Mouse (Mus musculus): ENCODE measurements around the gene Jph2. TPM values are rescaled to one million over a fixed set of nuclear protein-coding genes. Genes with fewer than 3 reads are reported as not detected.

Jph2 gene
- total RNA-seq, 2 experiments from 2014 or later = 427 to 468 TPM

DNA sequence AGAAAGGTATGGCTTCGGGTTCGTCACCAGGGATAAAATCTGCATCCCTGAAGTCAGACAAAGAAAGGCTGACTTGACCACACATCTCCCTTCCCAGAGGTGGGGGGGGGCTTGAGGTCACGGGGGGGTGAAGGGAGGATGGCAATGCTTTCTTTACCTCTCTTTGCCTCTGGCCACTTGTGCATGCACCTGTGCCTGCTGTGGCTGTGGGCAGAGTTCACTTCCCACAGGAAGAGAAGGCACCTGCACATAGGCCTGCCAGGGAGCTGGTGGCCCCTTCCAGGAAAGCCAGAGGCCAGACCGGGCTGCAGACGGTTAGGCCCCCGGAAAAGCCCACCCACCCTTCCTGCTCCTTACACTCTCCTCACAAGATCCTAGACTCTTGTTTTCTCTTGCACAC, 66.4 kb downstream of the Jph2 start:
- intact Hi-C loops (cut with DNase I) = loop anchor here (5.0 kb wide), 2 partner anchors 124 to 404 kb away; no protein-coding TSS in a partner anchor
- DNase-seq = no peak

DNA sequence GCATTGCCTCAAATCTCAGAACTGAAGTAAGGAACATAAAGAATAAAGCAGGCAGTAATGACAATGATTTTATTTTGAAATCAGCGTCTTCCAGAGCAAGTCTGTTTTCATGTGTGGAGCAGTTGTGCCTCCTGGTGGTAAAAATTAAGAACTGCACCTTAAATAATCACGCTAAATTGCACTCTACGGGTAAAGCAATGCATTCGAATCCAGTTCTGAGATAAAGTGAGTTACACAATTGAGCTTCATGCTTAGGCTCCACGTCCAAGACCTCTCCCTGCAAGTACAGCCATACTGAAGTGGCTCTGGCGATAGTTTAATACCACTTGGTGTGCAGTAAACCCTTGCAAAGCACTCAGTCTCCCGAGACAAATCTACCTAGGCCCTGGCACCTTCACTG, 67.1 kb downstream of the Jph2 start:
- DNase-seq = no peak
- intact Hi-C loops (cut with DNase I) = loop anchor here (5.0 kb wide), 2 partner anchors 123 to 403 kb away; no protein-coding TSS in a partner anchor

DNA sequence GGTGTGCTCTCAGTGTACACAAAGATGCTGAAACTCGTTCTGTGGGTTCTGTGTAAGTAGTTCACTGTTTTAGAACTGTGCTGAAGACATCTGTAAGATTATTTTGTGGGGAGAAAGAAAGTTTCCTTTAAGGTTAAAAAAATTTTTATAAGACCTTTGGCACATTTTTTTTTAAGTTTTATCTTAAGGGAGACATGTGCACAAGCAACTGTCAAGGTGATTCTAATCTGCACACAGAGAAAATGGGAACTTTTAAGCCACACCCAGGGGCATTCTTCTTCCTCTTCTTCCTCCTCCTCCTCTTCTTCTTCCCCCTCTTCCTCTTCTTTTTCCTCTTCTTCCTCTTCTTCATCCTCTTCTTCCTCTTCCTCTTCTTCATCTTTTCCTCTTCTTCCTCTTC, 74.6 kb downstream of the Jph2 start:
- no peak for DNase-seq
- intact Hi-C loops (cut with DNase I) = no loop called here

DNA sequence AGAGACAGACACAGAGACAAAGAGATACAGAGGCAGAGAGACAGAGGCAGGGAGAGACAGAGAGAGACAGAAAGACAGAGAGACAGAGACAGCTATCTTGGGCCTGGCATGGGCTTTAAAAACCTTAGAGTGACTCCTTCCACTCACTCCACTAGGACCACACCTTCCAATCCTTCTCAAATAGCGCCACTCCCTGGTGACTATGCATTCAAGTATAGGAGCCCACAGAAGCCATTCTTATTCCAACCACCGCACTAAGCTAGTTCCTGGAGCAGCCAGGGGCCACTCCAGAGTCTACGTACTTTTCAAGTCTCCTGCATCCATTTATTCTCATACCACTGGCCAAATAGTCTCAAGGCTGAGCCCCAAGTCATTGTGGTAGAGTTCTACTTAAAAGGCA, 79.0 kb downstream of the Jph2 start:
- DNase-seq = no peak
- intact Hi-C loops (cut with DNase I) = no loop called here

DNA sequence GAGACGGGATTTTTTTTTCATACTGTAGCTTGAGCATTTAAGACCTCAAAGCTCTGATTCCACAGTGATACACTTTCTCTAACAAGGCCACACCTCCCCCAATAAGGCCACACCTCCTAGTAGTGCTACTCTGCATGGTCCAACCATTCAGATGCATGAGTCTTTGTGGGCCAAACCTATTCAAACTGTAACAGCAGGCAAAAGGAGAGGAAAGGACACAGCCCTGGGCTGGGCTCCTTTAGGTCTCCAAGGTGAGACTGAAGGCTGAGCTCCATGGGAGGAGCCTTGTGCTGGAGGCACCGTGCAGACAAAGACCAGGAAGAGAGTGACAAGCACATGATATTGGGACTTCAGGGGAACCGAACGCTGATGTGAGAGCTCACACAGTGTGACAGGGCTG, 80.5 kb downstream of the Jph2 start:
- no peak for DNase-seq
- intact Hi-C loops (cut with DNase I) = no loop called here

DNA sequence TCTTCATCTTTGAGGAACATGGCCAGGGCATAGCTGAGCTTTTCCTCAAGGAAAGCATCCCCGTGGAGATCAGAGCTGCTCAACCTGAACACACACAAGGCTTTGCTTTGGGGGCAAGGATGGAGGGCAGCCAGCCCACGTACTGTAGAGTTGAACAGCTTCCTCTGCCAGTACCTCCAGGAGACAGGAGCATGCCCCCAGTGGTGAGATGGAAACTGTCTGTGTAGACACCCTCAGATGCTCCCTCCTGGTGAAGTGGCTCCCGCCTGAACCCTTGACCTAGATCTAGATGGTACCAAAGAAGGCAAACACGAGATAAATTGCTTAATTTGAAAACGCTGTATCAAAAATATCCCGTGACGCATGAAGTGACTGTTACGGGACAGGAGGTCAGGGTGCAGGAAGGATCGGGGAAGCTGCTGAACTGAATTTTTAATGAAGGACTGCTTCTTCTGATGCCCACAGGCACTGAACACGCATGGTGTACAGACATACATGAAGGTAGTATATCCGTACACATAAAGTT, 87.6 kb downstream of the Jph2 start:
- no peak for DNase-seq
- intact Hi-C loops (cut with DNase I) = no loop called here

DNA sequence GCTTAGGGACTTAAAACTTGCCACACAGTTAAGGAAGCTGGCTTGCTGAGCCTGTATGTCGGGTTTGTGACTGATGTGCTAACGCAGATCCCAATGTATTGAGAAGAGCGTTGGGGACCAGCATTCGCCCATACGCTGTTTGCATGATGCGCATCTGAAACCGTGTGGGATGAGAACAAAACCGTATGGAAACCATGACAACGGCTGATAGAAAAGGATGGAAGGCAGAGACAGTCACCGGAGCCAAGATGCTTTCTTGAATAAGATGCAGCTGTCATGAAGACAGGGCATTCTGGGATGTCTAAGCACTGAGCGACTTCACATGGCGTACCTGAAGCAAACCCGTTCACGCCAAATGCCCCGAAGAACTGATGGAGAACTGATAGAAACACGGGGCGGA, 88.4 kb downstream of the Jph2 start:
- no peak for DNase-seq
- intact Hi-C loops (cut with DNase I) = no loop called here

DNA sequence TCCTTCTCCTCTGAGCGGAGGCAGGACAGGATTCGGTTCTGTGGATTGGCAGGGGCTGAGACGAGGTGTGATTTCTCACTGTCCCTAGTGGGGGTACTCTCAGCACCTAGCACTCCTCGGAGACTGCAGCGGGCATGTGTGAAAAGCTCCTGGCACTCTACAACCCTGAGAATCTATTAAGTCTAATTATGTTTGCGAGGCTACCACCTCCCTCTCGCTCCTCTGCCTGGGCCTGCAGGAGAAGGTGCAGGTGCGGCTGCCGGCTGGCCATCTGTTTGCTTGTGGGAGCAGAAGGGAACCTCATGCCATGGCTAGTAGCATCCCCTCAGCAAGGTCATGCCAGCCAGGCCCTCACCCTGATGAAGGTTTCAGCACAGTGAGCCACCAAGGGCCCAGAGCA, 94.8 kb downstream of the Jph2 start:
- intact Hi-C loops (cut with DNase I) = no loop called here

DNA sequence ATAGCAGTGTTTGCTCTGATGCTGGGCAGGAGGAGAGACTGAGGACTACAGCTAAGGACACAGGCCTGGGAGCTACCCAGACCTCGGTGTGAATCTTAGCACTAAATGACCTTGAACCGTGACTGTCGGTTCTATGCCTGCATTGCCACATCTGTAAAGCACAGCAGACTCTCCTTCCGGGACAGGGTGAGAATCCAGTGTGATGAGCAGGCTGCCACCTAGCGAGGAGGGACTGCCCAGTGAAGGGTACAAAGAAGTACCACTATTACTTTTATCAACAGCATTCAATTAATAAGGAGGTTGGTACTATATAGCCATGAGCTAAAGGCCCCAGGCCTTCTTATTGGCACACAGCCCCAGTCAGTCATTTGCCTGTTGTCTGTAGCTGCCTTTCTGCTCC, 96.2 kb downstream of the Jph2 start:
- intact Hi-C loops (cut with DNase I) = no loop called here
- DNase-seq = no peak

More for the DNA sequence above, 94.8 kb downstream of the Jph2 start:
- no peak for DNase-seq

DNA sequence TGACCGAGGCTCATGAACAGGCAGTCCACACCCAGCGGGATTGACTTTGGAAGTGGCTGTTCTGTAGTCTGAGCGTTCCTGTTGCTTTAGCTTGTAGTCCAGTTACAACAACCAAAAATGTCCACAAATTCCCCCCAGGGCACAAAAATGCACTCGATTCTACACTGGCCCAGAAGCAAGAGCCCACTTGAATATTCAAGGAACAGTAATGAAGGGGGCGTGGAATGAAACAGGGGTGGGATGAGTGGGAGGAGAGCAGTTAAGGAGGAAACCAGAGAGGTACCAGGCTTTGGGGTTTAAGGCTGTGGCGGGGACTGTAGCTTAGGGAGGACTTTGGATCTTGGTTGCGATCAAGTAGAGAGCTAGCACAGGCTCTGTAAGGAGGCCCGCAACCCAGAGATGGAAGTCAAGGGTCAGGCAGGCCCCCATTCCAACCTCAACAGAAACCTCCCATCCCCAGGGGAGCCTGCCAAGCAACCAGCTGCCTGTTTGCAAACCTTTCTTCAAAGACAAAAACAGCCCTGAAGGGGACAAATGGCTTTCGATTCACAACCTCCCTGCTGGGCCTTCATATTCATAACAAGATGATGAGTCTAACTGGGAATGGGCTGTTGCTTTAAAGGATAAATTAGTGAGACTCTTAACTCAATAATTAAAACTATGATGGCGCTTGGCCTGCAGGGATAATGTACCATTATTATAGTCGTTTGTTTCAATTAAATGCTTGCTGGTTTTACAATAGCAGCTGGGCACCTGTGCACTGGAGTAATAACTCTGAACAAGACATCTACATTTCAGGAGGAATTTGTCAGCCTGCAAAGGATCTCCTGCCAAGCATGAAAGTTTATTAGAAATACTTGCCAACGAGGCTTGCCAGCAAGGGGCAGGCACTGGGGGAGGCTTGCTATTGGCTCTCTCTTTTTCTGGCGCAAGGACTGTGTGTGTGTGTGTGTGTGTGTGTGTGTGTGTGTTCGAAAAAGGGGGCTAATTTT, 97.4 kb downstream of the Jph2 start:
- no peak for DNase-seq
- intact Hi-C loops (cut with DNase I) = no loop called here

DNA sequence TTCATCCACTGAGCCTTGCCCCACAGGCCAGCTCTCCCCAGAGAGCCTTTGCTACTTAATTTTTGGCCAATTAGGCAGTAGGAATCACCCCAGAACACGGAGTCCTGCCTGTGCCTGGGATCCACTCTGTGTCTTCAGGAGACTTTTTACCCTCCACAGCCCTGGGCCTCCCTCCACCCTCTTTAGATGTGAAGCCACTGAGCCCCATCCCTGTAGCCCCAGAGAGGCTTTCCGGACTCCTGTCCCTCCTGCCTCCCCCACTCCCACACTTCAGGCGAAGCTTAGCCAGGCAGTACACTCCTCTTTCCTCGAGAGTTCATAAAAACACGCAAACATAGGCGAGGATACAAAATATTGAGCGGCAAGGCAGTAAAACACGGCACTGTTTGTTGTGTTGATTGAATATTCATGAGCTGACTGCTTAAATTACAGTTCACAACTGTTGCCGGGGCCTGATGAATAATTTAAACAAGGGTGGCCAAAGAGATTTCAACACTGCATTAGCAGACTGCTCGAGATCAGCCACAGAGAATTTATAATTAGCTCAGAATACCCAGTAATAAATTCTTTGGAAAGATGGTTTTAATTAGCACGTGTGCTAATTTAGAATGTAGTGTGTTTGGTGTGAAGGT, 100.7 kb downstream of the Jph2 start:
- intact Hi-C loops (cut with DNase I) = no loop called here
- DNase-seq = no peak

DNA sequence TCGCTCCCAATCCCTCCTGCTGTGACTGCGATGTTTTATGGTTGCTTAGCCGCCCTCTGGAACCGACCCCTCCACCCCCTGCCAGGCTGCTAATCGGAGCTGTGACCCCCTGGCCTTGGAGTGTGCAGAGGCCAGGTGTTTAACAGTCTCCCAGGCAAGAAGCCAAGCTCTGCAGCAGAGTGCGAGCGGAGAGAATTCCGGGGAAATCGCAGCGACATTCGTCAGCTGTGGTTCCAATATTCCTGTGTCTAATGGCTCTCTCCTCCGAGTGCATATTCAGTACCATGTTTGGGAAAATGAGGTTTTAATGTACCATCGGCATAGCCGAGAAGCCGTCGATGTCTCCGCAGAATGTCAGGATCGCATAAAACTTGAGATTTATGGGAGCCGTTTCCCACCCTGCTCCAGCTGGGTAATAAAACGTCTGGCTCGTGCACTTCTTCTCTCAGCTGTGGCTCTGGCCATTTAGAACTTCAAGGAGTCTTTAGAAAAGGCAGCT, 108.9 kb downstream of the Jph2 start:
- DNase-seq = no peak

More for the DNA sequence above, 108.9 kb downstream of the Jph2 start:
- intact Hi-C loops (cut with DNase I) = no loop called here

Other genes with a start within 250 kb of the Jph2 start
- under 1 TPM in 1 of 2 experiments, not detected in 1; 0.20 TPM for gene Tox2, start 194.9 kb downstream of the Jph2 start, total RNA-seq (2021)
- 10 to 100 TPM; 31.3 to 32.4 TPM for gene Oser1, start 26.7 kb upstream of the Jph2 start, total RNA-seq (2021)
- not detected for gene Gdap1l1, start 40.5 kb upstream of the Jph2 start, total RNA-seq (2021)
- 10 to 100 TPM; 70.2 to 84.3 TPM for gene Fitm2, start 74.6 kb upstream of the Jph2 start, total RNA-seq (2021)
- gene R3hdml, start 94.3 kb upstream of the Jph2 start, total RNA-seq (2021) = not detected
- not detected for gene Hnf4a, start 108.8 kb upstream of the Jph2 start, total RNA-seq (2021)
- 1 to 10 TPM; 4.3 to 4.8 TPM for gene Ttpal, start 204.3 kb upstream of the Jph2 start, total RNA-seq (2021)
- 100 to 1,000 TPM; 101 to 136 TPM for gene Serinc3, start 247.1 kb upstream of the Jph2 start, total RNA-seq (2021)